Mouse (Mus musculus) lung, postnatal 0 days (tissue): Measurements from ENCODE around the gene Mmel1.
A peak's percentile ranks its signal among the peaks of the same experiment; 100 is the strongest.

Source experiments
- CTCF ChIP-seq: IDR thresholded peaks from 2 replicates; pipeline ENCODE4 v1.5.1; 2016; ENCODE audit warnings: antibody characterized with exemption, mild to moderate bottlenecking
- EP300 ChIP-seq: IDR thresholded peaks from 2 replicates; pipeline ENCODE4 v1.6.1; 2016; ENCODE audit warnings: antibody characterized with exemption, mild to moderate bottlenecking, control low read depth

- TF ChIP-seq CTCF (peak; percentile 75), EP300 (no peak)
Measured at GRCm38 (mm10) chr4:154855721-154856479, 13.5 kb upstream of the Mmel1 start.
